Mouse (Mus musculus): Measurements from ENCODE around the gene Spo11. TPM values are rescaled to one million over a fixed set of nuclear protein-coding genes. Genes with fewer than 3 reads are reported as not detected.
A peak's percentile ranks its signal among the peaks of the same experiment; 100 is the strongest.

Gene Spo11
- polyA plus RNA-seq, 1 experiment from 2014 or later = 0.44 TPM

DNA sequence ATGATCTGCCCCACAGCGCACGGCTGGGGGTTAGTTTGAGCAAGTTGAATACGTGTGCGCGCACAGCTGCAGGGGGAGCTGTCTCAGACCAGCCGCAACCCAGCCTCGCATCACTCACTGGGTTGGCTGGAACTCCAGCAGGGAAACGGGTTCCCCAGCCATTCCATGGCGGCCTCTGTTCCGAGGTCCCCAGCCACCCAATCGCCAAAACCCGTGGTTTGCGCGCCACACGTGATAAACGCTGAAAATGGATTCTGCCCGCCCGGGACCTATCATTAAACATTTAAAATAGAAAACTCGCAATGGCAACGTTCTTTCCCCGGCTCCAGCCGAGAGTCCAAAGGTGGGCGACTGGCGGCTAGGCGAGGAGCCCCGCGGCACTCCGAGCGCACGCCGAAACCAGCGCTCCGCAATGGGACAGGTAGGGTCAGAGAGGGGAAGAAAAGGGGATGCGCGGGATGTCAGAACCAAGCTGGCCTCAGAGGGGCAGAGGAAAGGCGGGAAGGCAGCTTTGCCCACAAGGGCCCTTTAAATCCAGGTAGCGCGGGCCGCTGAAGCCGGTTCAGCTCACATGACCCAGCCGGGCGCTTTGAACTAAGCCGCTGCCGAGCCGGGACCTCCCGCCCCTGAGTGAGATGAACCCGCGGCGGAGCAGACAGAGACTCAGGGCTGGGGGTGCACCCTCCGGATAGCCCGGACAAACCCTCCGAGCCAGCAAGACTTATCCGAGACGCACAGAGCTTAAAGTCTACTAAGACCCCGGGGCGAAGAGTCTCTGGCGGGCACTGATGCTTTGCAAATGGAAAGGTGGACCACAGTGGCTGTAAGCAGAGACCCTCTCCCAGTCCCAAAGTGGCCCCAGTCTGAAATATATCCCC lies 38.5 kb upstream of the Spo11 start:
- Histone ChIP-seq H3K27ac (replicated peaks) (peak overlapping the region; percentile 23), H3K27me3 (replicated peaks) (peaks cover 84% of the 10 kb centered on the region), H3K9me3 (replicated peaks) (no peaks in the 10 kb centered on the region), H3K4me1 (peaks cover 64% of the 10 kb centered on the region), H3K36me3 (no peaks in the 10 kb centered on the region), H3K4me3 (replicated peaks) (peak overlapping the region; percentile 45), H3K4me2 (peak overlapping the region; percentile 85), H3K9ac (replicated peaks) (peak overlapping the region; percentile 33)
- ATAC-seq (ENCODE audit: low FRiP score) = no peak
- WGBS = under 1% methylated on average over 57 of the region's 57 CpGs

DNA sequence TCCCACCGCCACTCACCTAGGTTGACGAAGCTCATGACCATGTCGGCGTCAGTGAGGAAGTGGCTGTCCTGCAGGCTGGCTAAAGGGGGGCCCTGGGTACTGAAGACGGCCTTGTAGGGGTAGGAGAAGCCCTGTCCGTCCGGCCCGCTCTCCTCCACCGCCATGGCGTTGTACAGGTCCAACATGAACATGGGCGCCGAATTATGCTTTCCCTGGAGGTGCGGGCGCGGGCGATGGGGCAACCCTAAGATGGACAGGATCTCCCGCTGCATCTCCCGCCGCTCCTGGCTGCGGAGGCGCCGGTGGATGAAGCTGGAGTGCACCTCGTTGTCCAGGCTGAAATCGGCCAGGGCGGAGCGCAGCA lies 37.9 kb upstream of the Spo11 start:
- WGBS = under 1% methylated on average over 26 of the region's 26 CpGs
- ATAC-seq (ENCODE audit: low FRiP score) = 0 out of 2 replicates have a peak, but pooled peaks have one; percentile 12

DNA sequence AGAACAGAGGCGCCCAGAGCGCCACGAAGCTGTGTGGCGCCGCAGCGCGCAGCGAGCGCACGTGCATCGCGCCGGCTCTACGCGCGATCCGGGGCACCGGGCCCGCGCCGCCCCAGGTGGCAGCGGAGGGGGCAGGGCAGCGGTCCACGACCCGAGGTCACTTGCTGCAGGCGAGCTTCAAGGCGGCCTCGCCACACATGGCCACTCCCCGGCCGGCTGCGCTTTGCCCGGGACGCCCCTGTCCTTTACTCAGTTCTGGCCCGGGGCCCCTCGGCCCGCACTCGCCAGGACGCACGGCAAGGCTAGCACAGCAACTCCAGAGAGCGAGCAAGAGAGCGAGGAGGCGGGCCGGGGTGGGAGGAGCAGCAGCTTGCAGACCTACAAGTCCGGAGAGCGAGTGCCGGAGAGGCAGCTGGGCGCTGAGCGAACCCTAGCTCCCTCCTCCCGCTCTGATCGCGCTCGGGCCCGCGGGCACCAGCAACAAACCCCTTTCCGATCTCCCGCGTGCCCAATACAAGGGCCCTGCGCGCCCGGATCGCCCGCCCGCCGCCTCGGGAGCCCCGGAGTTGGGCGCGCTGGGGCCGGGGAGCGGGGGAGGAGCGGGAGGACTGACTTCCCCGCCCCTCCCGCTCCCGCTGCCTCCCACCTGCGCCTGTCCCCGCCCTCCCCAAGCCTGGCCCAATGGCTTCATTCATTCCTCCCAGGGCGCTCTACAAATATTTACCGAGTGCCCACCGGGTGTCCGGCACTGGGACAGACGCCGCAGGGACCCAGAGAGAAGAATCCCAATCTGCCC lies 37.3 kb upstream of the Spo11 start, which contains the start of gene Bmp7:
Bmp7 (minus strand) TSS at position 319 of the 796 bp plus-strand sequence.
- WGBS = under 1% methylated on average over 80 of the region's 82 CpGs
- Histone ChIP-seq H3K9me3 (replicated peaks) (no peaks in the 10 kb centered on the region), H3K36me3 (no peaks in the 10 kb centered on the region), H3K4me1 (peaks cover 52% of the 10 kb centered on the region), H3K27ac (replicated peaks) (peak within 1 kb of the TSS; percentile 48), H3K9ac (replicated peaks) (peak within 1 kb of the TSS; percentile 33), H3K27me3 (replicated peaks) (peaks cover 84% of the 10 kb centered on the region), H3K4me2 (peak within 1 kb of the TSS; percentile 85), H3K4me3 (replicated peaks) (peak within 1 kb of the TSS; percentile 45)
- peak; percentile 54 for ATAC-seq (ENCODE audit: low FRiP score)

More for the DNA sequence above, 37.9 kb upstream of the Spo11 start:
- H3K4me1 ChIP-seq = peaks cover 57% of the 10 kb centered on the region
- H3K36me3 ChIP-seq = no peaks in the 10 kb centered on the region
- H3K9ac ChIP-seq (replicated peaks) = peak overlapping the region; percentile 33
- peak overlapping the region; percentile 85 for H3K4me2 ChIP-seq
- peak overlapping the region; percentile 48 for H3K27ac ChIP-seq (replicated peaks)
- H3K4me3 ChIP-seq (replicated peaks) = peak overlapping the region; percentile 45
- peaks cover 84% of the 10 kb centered on the region for H3K27me3 ChIP-seq (replicated peaks)
- H3K9me3 ChIP-seq (replicated peaks) = no peaks in the 10 kb centered on the region

DNA sequence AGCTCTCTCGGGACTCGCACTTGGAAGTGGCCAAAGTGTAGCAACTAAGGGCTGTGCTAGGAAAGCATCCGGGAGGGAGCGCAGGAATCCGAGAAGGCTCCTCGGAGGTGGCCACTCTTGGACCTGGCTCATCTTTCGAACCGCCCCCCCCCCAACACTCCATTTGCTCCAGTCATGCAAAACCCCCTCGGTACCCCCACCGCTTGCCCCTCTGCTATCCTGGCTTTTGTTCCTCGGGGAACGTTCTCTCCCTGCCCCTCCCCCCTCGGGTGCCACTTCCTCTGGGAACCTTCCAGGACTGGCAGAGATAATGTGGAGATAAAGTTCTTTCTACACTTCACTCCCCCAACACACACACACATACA lies 36.7 kb upstream of the Spo11 start:
- Histone ChIP-seq H3K36me3 (no peaks in the 10 kb centered on the region), H3K27ac (replicated peaks) (no peak overlapping the region), H3K9ac (replicated peaks) (no peak overlapping the region), H3K27me3 (replicated peaks) (peaks cover 84% of the 10 kb centered on the region), H3K4me2 (peak overlapping the region; percentile 85), H3K4me1 (peaks cover 46% of the 10 kb centered on the region), H3K4me3 (replicated peaks) (peak overlapping the region; percentile 45), H3K9me3 (replicated peaks) (no peaks in the 10 kb centered on the region)
- ATAC-seq (ENCODE audit: low FRiP score) = peak; percentile 26; the same call in 1 of the 2 replicates
- WGBS = 0% methylated on average over 12 of the region's 13 CpGs

DNA sequence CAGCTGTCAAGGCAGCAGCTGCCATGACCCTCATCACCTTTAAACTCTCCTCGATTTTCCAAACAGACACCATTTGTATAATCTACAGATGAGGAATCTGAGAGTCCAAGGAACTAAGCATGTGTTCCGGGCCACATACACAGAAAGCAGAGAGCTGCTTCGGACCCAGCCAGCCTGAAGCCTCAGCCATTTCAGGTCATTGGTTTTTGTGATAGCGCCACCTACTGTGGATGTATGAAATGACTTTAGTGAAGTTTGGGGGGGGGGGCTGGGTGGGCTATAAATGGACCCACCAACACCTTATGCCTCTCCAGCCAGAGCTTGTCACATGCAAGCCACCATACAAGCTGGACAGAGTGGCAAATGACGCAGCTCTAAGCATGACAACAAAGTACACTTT lies 28.4 kb upstream of the Spo11 start:
- 46% methylated on average over 5 of the region's 5 CpGs for WGBS
- no peak for ATAC-seq (ENCODE audit: low FRiP score)
- H3K27ac ChIP-seq (replicated peaks) = no peak overlapping the region

DNA sequence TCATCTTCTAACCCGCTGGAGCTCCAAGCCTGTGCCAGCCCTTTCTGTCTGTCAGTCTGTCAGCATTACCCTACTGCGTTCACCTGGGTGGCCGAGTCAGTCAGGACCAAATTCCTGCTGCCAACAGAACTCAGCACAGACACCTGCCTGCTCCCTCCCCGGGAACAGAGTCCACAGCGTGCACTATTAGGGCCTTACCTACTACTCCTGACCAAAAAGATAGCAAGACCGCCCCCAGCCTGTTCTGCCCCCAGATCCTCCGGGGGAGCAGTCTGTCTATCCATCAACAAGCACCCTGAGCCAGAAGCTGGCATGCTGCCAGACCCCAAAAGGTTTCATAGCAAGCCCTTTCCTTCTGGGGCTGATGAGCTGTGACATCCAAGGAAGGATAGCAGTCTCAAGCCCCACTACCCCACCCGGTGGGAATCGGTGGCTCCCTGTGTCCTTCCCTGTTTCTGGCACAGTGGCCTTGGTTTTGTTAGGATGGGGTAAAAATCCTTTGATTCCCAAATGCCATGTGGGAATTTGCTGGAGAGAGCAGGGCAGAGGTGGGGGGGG lies 27.3 kb upstream of the Spo11 start:
- no peak for ATAC-seq (ENCODE audit: low FRiP score)
- H3K36me3 ChIP-seq = no peaks in the 10 kb centered on the region
- H3K27ac ChIP-seq (replicated peaks) = no peak overlapping the region
- no peaks in the 10 kb centered on the region for H3K4me1 ChIP-seq
- 66% methylated on average over 9 of the region's 9 CpGs for WGBS
- H3K27me3 ChIP-seq (replicated peaks) = peaks cover 8% of the 10 kb centered on the region
- H3K9me3 ChIP-seq (replicated peaks) = no peaks in the 10 kb centered on the region
- no peak overlapping the region for H3K9ac ChIP-seq (replicated peaks)
- no peak overlapping the region for H3K4me3 ChIP-seq (replicated peaks)
- no peak overlapping the region for H3K4me2 ChIP-seq

More for the DNA sequence above, 28.4 kb upstream of the Spo11 start:
- no peaks in the 10 kb centered on the region for H3K4me1 ChIP-seq
- no peaks in the 10 kb centered on the region for H3K9me3 ChIP-seq (replicated peaks)
- no peak overlapping the region for H3K9ac ChIP-seq (replicated peaks)
- no peak overlapping the region for H3K4me2 ChIP-seq
- no peak overlapping the region for H3K4me3 ChIP-seq (replicated peaks)
- H3K27me3 ChIP-seq (replicated peaks) = peaks cover 10% of the 10 kb centered on the region
- no peaks in the 10 kb centered on the region for H3K36me3 ChIP-seq

DNA sequence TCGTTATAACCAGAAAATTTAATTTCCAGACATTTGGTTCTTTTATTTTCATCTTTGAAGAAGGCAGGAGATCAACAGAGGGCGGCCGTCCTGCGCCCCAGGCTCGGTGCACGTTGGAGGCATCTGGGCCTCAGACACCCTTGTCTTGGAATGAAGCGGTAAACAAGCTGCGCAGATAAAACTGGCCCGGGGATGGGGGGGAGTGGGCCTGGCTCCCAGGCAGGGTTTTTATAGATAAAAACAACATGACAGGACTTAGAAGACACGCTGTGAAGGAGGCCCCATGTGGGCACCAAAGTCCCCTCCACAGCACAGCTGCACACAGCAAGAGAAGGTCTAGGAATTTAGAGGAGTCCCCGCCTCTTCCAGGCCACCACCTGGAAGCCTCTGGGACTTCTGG lies 26.8 kb upstream of the Spo11 start:
- Histone ChIP-seq H3K27me3 (replicated peaks) (peaks cover 4% of the 10 kb centered on the region), H3K36me3 (no peaks in the 10 kb centered on the region), H3K4me1 (no peaks in the 10 kb centered on the region), H3K4me3 (replicated peaks) (no peak overlapping the region), H3K9me3 (replicated peaks) (no peaks in the 10 kb centered on the region), H3K4me2 (no peak overlapping the region), H3K27ac (replicated peaks) (no peak overlapping the region), H3K9ac (replicated peaks) (no peak overlapping the region)
- no peak for ATAC-seq (ENCODE audit: low FRiP score)
- 43% methylated on average over 11 of the region's 11 CpGs for WGBS

DNA sequence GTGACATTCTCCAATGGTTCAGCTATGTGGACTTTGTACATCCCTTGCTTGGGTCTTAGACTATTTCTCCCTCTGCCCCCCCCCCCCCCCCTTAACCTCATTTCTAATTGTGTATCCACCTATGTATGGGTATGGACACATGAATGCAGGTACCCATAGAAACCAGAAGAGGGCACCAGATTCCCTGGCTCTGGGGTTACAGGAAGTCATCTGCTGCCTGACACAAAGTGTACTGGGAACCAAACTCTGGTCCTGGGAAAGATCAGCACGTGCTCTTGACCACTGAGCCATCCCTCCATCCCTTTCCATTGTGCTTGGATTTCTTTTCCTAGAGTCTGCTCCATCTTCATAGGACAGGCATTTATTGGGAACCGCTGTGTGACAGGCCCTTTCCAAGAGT lies 25.5 kb upstream of the Spo11 start:
- Histone ChIP-seq H3K9ac (replicated peaks) (no peak overlapping the region), H3K9me3 (replicated peaks) (no peaks in the 10 kb centered on the region), H3K4me3 (replicated peaks) (no peak overlapping the region), H3K4me1 (no peaks in the 10 kb centered on the region), H3K36me3 (no peaks in the 10 kb centered on the region), H3K27me3 (replicated peaks) (no peaks in the 10 kb centered on the region), H3K27ac (replicated peaks) (no peak overlapping the region), H3K4me2 (no peak overlapping the region)
- 85% methylated on average over 2 of the region's 2 CpGs for WGBS
- ATAC-seq (ENCODE audit: low FRiP score) = no peak

DNA sequence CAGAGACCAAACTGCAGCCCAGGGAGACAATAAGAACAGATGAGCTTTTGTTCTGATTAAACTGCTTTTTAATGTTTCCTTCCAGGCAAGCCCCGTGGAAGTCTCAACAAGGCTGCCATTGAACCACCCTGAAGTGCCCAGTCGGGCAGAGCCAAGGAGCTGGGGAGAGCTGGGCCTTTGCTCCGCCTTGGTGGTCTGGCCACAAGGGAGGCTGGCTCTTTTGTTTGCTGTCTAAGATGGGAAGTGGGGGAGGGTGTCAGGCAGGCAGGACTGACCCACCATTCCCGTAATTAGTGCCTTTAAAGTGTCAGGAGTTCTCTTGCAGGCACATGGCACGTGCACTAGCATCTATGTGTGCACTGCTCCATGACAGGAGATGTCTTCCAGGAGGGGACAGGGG lies 18.9 kb upstream of the Spo11 start:
- WGBS = 10% methylated on average over 5 of the region's 5 CpGs
- no peak for ATAC-seq (ENCODE audit: low FRiP score)

DNA sequence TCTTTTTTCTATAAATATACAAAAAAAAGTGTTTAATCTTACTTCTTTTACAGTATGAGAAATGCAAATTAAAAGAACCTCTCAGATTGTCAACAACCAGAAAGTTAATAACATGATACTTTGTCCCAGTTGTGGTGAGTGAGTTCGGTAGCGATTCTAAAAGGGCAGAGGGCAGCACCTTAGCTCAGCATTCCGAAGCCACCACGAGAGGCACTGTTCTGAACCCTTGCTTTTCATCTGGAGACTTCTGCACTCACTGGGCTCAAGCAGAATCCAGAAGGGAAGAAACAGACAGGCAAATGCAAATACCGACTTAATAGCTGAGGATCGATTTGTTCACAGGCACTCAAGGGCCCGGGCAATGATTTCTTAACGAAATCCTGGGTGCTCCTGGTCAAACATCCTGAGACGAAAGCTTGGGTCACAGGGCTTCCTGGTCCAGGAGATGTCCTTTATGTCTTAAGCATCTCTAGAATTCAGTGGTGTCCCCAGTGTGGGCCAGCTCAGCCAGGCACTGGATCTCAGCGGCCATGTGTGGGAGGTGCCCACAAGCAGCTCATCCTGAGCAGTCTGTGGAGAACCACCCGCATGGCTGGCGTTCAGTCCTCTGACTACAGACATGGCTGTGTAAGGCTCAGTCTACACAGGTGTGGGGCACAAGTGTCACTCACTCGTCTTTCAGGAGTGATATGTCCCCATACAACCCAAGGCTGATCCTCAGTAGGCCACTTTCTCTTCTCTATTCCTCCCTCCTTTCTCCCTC lies 18.3 kb upstream of the Spo11 start:
- H3K4me1 ChIP-seq = peaks cover 8% of the 10 kb centered on the region
- H3K9ac ChIP-seq (replicated peaks) = no peak overlapping the region
- no peaks in the 10 kb centered on the region; the same call in 1 of the 2 replicates for H3K9me3 ChIP-seq (replicated peaks)
- H3K36me3 ChIP-seq = no peaks in the 10 kb centered on the region
- no peak for ATAC-seq (ENCODE audit: low FRiP score)
- H3K4me2 ChIP-seq = no peak overlapping the region
- no peaks in the 10 kb centered on the region; the same call in 1 of the 2 replicates for H3K27me3 ChIP-seq (replicated peaks)
- 57% methylated on average over 13 of the region's 13 CpGs for WGBS
- no peak overlapping the region for H3K4me3 ChIP-seq (replicated peaks)
- H3K27ac ChIP-seq (replicated peaks) = no peak overlapping the region

More for the DNA sequence above, 18.9 kb upstream of the Spo11 start:
- H3K4me1 ChIP-seq = peaks cover 8% of the 10 kb centered on the region
- no peak overlapping the region for H3K4me3 ChIP-seq (replicated peaks)
- H3K4me2 ChIP-seq = no peak overlapping the region
- no peaks in the 10 kb centered on the region; the same call in 1 of the 2 replicates for H3K27me3 ChIP-seq (replicated peaks)
- H3K27ac ChIP-seq (replicated peaks) = 0 out of 2 replicates have a peak overlapping the region, but pooled peaks have one; percentile 33
- no peaks in the 10 kb centered on the region for H3K36me3 ChIP-seq
- H3K9ac ChIP-seq (replicated peaks) = no peak overlapping the region
- H3K9me3 ChIP-seq (replicated peaks) = no peaks in the 10 kb centered on the region; the same call in 1 of the 2 replicates

DNA sequence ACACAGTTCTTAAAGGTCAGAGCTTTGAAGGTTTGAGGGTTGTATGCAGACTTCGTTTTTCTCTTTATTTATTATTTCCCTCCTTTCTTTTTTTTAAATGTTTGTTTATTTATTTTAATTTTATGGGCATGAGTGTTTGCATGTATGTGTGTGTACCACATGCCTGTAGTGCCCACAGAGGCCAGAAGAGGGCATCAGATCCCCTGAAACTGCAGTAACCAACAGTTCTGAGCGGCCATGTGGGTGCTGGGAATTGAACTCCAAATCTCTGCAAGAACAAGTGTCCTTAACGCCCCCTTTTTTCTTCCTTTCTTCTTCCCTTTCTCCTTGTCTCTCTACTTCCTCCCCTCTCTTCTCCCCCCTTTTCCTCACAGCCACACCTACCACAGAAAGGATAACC lies 17.1 kb upstream of the Spo11 start:
- no peak overlapping the region for H3K9ac ChIP-seq (replicated peaks)
- WGBS = 91% methylated on average over 3 of the region's 3 CpGs
- no peaks in the 10 kb centered on the region for H3K36me3 ChIP-seq
- no peak overlapping the region for H3K4me3 ChIP-seq (replicated peaks)
- H3K4me2 ChIP-seq = no peak overlapping the region
- no peaks in the 10 kb centered on the region; the same call in 1 of the 2 replicates for H3K27me3 ChIP-seq (replicated peaks)
- no peaks in the 10 kb centered on the region; the same call in 1 of the 2 replicates for H3K9me3 ChIP-seq (replicated peaks)
- ATAC-seq (ENCODE audit: low FRiP score) = no peak
- peaks cover 8% of the 10 kb centered on the region for H3K4me1 ChIP-seq
- no peak overlapping the region for H3K27ac ChIP-seq (replicated peaks)

Data from neural tube, embryonic 15.5 days (tissue).